Mouse (Mus musculus) layer of hippocampus, postnatal 36 days (tissue): Measurements from ENCODE around the gene Acbd4. TPM values are rescaled to one million over a fixed set of nuclear protein-coding genes. Genes with fewer than 3 reads are reported as not detected.

Experiments
- DNase-seq, 2 experiments: peaks; one replicate each; pipeline ENCODE4 v3.0.0; 2022
- total RNA-seq, 2 experiments: library from RNA; stranded (reverse); gene quantifications; 2 replicates each; pipeline ENCODE4 v1.2.3; 2021

The Acbd4 gene
- total RNA-seq, 2 experiments from 2014 or later: 76.4 to 86.1 TPM

GRCm38 (mm10) chr11:103142441-103143182, 41.1 kb downstream of the Acbd4 start:
- DNase-seq: peak; percentile 86 to 87

GRCm38 (mm10) chr11:103144309-103145285, 43.1 kb downstream of the Acbd4 start:
- DNase-seq: no peak

GRCm38 (mm10) chr11:103146386-103146785, 44.9 kb downstream of the Acbd4 start:
- DNase-seq: no peak

- no peak for DNase-seq
Observed at GRCm38 (mm10) chr11:103147766-103148165, 46.3 kb downstream of the Acbd4 start.

- DNase-seq: no peak
Observed at GRCm38 (mm10) chr11:103149771-103150170, 48.3 kb downstream of the Acbd4 start.

GRCm38 (mm10) chr11:103158621-103159478, 57.4 kb downstream of the Acbd4 start:
- DNase-seq: peak; percentile 90 to 92

- no peak for DNase-seq
Observed at GRCm38 (mm10) chr11:103160738-103161137, 59.3 kb downstream of the Acbd4 start.

- no peak for DNase-seq
Observed at GRCm38 (mm10) chr11:103161449-103161848, 60.0 kb downstream of the Acbd4 start.

Other genes starting within 250 kb of the Acbd4 start
- gene Eftud2, start 220.7 kb upstream of the Acbd4 start, total RNA-seq: 100 to 1,000 TPM; 129 to 131 TPM
- 1 to 10 TPM; 1.6 to 2.4 TPM for gene Ccdc103, start 220.5 kb upstream of the Acbd4 start, total RNA-seq
- not detected for gene Fam187a, start 216.5 kb upstream of the Acbd4 start, total RNA-seq
- gene Gfap, start 200.8 kb upstream of the Acbd4 start, total RNA-seq: 100 to 1,000 TPM; 275 to 320 TPM
- gene Kif18b, start 176.6 kb upstream of the Acbd4 start, total RNA-seq: under 1 TPM; 0.27 to 0.40 TPM
- 10 to 100 TPM; 16.2 to 18.2 TPM for gene C1ql1, start 155.0 kb upstream of the Acbd4 start, total RNA-seq
- 100 to 1,000 TPM; 165 to 167 TPM for gene Nmt1, start 73.5 kb upstream of the Acbd4 start, total RNA-seq
- gene Dcakd, start 73.3 kb upstream of the Acbd4 start, total RNA-seq: 10 to 100 TPM; 88.9 to 96.1 TPM
- gene Plcd3, start within 50 bp of the Acbd4 start, total RNA-seq: 1 to 10 TPM; 9.5 TPM
- gene Hexim1, start 14.5 kb downstream of the Acbd4 start, total RNA-seq: 10 to 100 TPM; 52.7 to 56.1 TPM
- gene Hexim2, start 30.7 kb downstream of the Acbd4 start, total RNA-seq: 10 to 100 TPM; 14.8 to 14.9 TPM
- 100 to 1,000 TPM; 136 to 154 TPM for gene Fmnl1, start 69.4 kb downstream of the Acbd4 start, total RNA-seq
- gene 1700023F06Rik, start 106.9 kb downstream of the Acbd4 start, total RNA-seq: 1 to 10 TPM; 1.5 to 2.3 TPM
- gene Spata32, start 116.8 kb downstream of the Acbd4 start, total RNA-seq: 1 to 10 TPM in 1 of 2 experiments, under 1 TPM in 1; 0.72 to 1.6 TPM
- 1 to 10 TPM; 3.2 to 4.3 TPM for gene Map3k14, start 165.8 kb downstream of the Acbd4 start, total RNA-seq